Mouse (Mus musculus): ENCODE data around the gene Olfr1339. TPM values are rescaled to one million over a fixed set of nuclear protein-coding genes. Genes with fewer than 3 reads are reported as not detected.

The Olfr1339 gene
- not detected in 2 replicates for polyA plus RNA-seq (2012; rRNA removed)

DNA sequence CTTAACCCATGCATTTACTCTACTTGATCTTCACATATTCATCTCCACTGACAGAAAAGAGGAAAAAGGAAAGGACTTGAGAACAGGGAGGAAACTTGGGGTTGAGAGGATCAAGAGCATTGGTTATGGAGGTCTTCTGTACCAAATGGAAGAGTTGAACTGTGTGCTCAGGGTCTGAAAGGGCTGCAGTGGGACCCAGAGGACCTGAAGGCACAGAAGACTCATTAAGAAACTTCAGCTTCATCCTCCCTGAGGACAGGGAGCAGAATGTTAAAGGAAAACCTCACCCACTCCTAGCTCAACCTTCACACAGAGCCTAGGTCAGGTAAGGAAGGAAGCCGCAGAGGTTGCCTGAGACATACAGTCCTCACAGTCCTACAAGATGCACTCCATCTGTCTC is at the start of gene Olfr1339:
Gene Olfr1339, plus strand, starts transcription at position 301 of the 400 bp plus-strand sequence.
- 100% methylated on average over 1 of the region's 1 CpGs for WGBS
- Histone ChIP-seq H3K27me3 (ENCODE audit: control insufficient read depth, insufficient read depth, low read length) (no peaks in the 10 kb centered on the region), H3K4me3 (ENCODE audit: control insufficient read depth, insufficient read depth, low read length) (no peak within 1 kb of the TSS), H3K36me3 (ENCODE audit: control insufficient read depth, insufficient read depth, low read length) (no peaks in the 10 kb centered on the region), H3K4me1 (replicated peaks; ENCODE audit: control insufficient read depth, insufficient read depth, low read length) (no peaks in the 10 kb centered on the region), H3K27ac (ENCODE audit: control insufficient read depth, insufficient read depth, low read length) (no peak within 1 kb of the TSS)
- no peak for DNase-seq
- no peak for TF ChIP-seq CTCF (IDR thresholded peaks at IDR 0.05; ENCODE audit: borderline replicate concordance, control insufficient read depth, extremely low read depth, insufficient read depth, low read length, poor library complexity)
- no peak for TF ChIP-seq POLR2A (IDR thresholded peaks at IDR 0.05; ENCODE audit: control insufficient read depth, extremely low read depth, insufficient read depth, low read length, poor library complexity)

DNA sequence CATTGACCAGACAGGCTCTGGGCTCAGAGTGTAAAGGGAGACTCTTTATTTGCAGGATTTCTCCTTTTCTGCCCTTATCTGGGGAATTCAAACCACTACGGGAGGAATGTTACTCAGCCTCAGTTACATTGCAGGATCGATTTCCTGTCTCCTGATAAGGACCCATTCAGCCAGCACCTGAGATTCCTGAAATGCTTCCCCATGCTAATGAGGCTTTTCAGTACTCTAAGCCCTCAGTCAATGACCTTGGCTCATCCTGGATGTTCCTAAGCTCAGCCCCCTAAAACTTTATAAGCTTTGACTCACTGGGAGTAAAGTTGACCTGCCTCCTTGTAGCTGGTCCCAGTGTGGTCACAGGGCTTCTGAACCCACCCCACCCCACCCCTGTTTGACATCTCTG is 44.9 kb upstream of the Olfr1339 start:
- Histone ChIP-seq H3K36me3 (ENCODE audit: control insufficient read depth, insufficient read depth, low read length) (no peaks in the 10 kb centered on the region), H3K27me3 (ENCODE audit: control insufficient read depth, insufficient read depth, low read length) (no peaks in the 10 kb centered on the region), H3K4me1 (replicated peaks; ENCODE audit: control insufficient read depth, insufficient read depth, low read length) (no peaks in the 10 kb centered on the region), H3K27ac (ENCODE audit: control insufficient read depth, insufficient read depth, low read length) (no peak overlapping the region), H3K4me3 (ENCODE audit: control insufficient read depth, insufficient read depth, low read length) (no peak overlapping the region)
- WGBS: 58% methylated on average over 2 of the region's 2 CpGs
- TF ChIP-seq POLR2A (IDR thresholded peaks at IDR 0.05; ENCODE audit: control insufficient read depth, extremely low read depth, insufficient read depth, low read length, poor library complexity) (no peak), CTCF (IDR thresholded peaks at IDR 0.05; ENCODE audit: borderline replicate concordance, control insufficient read depth, extremely low read depth, insufficient read depth, low read length, poor library complexity) (no peak)
- no peak for DNase-seq

DNA sequence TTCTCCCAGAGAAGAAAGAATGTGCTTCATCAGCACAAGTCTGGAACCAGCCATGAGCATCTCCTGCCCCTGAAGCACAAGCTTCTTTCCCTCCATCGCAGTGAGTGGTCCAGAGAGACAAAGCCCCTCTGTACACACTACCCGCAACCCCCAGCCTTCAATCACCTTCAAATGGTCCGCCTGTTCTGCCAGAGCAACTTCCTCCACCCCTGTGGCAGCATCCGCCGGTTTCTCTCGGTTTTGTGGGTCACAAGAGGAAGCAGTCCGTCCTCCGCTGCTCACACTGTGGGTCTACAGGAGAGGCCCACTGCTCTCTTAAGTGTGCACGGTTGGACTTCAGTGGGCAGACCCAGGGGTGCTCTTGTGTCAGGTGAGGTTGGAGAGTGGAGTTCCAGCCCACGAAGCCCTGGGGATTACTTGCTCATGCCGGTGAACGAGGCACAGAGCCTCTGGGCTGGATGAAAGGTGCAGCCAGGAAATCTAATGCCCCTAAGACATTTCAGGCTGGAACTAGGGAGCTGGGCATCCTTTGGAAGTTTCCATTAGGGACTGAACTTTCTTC is 39.5 kb upstream of the Olfr1339 start, which contains the start of gene Olfr1342:
Gene Olfr1342, minus strand, starts transcription at position 345 of the 562 bp plus-strand sequence.
- TF ChIP-seq POLR2A (IDR thresholded peaks at IDR 0.05; ENCODE audit: control insufficient read depth, extremely low read depth, insufficient read depth, low read length, poor library complexity) (no peak), CTCF (IDR thresholded peaks at IDR 0.05; ENCODE audit: borderline replicate concordance, control insufficient read depth, extremely low read depth, insufficient read depth, low read length, poor library complexity) (no peak)
- no peak within 1 kb of the TSS for H3K4me3 ChIP-seq (ENCODE audit: control insufficient read depth, insufficient read depth, low read length)
- H3K27ac ChIP-seq (ENCODE audit: control insufficient read depth, insufficient read depth, low read length): no peak within 1 kb of the TSS
- DNase-seq: peak; percentile 2
- 9% methylated on average over 12 of the region's 12 CpGs for WGBS
- no peaks in the 10 kb centered on the region for H3K36me3 ChIP-seq (ENCODE audit: control insufficient read depth, insufficient read depth, low read length)
- H3K4me1 ChIP-seq (replicated peaks; ENCODE audit: control insufficient read depth, insufficient read depth, low read length): no peaks in the 10 kb centered on the region
- H3K27me3 ChIP-seq (ENCODE audit: control insufficient read depth, insufficient read depth, low read length): no peaks in the 10 kb centered on the region

DNA sequence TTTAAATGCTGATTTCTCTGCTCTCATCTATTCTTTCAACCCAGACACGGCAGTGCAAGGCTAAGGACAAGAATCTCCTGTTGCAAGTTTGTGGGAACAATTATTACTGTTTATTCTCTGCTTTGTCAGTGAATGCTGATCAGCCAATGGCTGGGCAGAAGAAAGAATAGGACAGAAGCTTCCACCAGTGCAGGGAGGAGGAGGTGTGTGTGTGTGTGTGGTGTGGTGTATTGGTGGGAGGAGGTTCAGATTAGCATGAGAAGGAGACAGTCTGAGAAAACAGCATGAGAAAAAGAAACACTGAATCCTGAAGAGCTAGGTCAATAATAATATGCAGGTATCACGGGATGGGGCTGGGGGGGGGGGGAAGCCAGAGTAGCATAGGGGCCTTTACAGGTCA is 38.2 kb upstream of the Olfr1339 start:
- TF ChIP-seq POLR2A (IDR thresholded peaks at IDR 0.05; ENCODE audit: control insufficient read depth, extremely low read depth, insufficient read depth, low read length, poor library complexity): no peak
- TF ChIP-seq CTCF (IDR thresholded peaks at IDR 0.05; ENCODE audit: borderline replicate concordance, control insufficient read depth, extremely low read depth, insufficient read depth, low read length, poor library complexity): no peak
- no peak for DNase-seq
- no peak overlapping the region for H3K27ac ChIP-seq (ENCODE audit: control insufficient read depth, insufficient read depth, low read length)
- no peak overlapping the region for H3K4me3 ChIP-seq (ENCODE audit: control insufficient read depth, insufficient read depth, low read length)
- H3K36me3 ChIP-seq (ENCODE audit: control insufficient read depth, insufficient read depth, low read length): no peaks in the 10 kb centered on the region
- no peaks in the 10 kb centered on the region for H3K27me3 ChIP-seq (ENCODE audit: control insufficient read depth, insufficient read depth, low read length)
- WGBS: 79% methylated on average over 2 of the region's 2 CpGs
- H3K4me1 ChIP-seq (replicated peaks; ENCODE audit: control insufficient read depth, insufficient read depth, low read length): no peaks in the 10 kb centered on the region

DNA sequence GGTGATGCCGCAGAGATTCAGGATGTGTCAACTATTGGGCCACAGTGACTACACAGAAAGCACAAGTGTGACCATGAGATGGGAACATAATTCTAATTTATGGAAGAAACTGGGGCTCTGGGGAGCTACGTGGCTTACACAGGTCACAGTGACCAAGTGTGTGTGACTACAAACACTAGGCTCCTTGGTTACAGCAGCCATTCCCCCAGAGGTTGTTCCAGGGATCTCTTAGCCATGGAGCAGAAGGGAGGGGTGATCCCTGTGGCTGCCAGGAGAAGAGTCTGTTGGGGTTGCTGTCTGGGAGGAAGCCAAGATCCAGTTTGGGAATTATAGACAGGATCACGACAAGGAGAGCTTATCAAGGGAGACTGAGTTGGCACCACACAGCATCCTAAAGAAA is 28.8 kb upstream of the Olfr1339 start, which contains the start of gene Olfr1341:
Gene Olfr1341, plus strand, starts transcription at position 301 of the 400 bp plus-strand sequence.
- TF ChIP-seq POLR2A (IDR thresholded peaks at IDR 0.05; ENCODE audit: control insufficient read depth, extremely low read depth, insufficient read depth, low read length, poor library complexity) (no peak), CTCF (IDR thresholded peaks at IDR 0.05; ENCODE audit: borderline replicate concordance, control insufficient read depth, extremely low read depth, insufficient read depth, low read length, poor library complexity) (no peak)
- Histone ChIP-seq H3K27me3 (ENCODE audit: control insufficient read depth, insufficient read depth, low read length) (no peaks in the 10 kb centered on the region), H3K4me1 (replicated peaks; ENCODE audit: control insufficient read depth, insufficient read depth, low read length) (no peaks in the 10 kb centered on the region), H3K4me3 (ENCODE audit: control insufficient read depth, insufficient read depth, low read length) (no peak within 1 kb of the TSS), H3K27ac (ENCODE audit: control insufficient read depth, insufficient read depth, low read length) (no peak within 1 kb of the TSS), H3K36me3 (ENCODE audit: control insufficient read depth, insufficient read depth, low read length) (no peaks in the 10 kb centered on the region)
- WGBS: 89% methylated on average over 3 of the region's 3 CpGs
- DNase-seq: no peak

DNA sequence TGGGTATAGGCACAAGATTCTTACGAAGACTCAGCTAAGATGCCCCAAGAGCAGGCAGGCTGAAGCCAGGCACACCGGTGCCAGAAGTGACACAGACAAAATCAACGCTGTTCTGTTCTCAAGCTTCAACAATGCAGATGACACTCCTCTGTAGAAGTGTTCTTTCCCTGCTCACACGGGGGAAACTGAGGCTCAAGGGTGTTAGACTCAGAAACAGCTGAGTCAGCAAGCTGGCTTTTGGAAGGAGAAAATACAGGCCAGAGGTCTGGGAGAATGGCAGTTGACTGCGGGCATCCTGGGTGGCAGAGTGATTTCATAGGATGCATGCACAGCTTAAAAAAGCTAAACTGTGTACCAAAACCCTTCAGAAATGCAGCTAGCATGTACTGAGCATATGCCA is 23.9 kb upstream of the Olfr1339 start:
- no peak for DNase-seq
- no peaks in the 10 kb centered on the region for H3K4me1 ChIP-seq (replicated peaks; ENCODE audit: control insufficient read depth, insufficient read depth, low read length)
- H3K36me3 ChIP-seq (ENCODE audit: control insufficient read depth, insufficient read depth, low read length): no peaks in the 10 kb centered on the region
- H3K27ac ChIP-seq (ENCODE audit: control insufficient read depth, insufficient read depth, low read length): no peak overlapping the region
- TF ChIP-seq POLR2A (IDR thresholded peaks at IDR 0.05; ENCODE audit: control insufficient read depth, extremely low read depth, insufficient read depth, low read length, poor library complexity): no peak
- no peak for TF ChIP-seq CTCF (IDR thresholded peaks at IDR 0.05; ENCODE audit: borderline replicate concordance, control insufficient read depth, extremely low read depth, insufficient read depth, low read length, poor library complexity)
- H3K4me3 ChIP-seq (ENCODE audit: control insufficient read depth, insufficient read depth, low read length): no peak overlapping the region
- 83% methylated on average over 5 of the region's 5 CpGs for WGBS
- H3K27me3 ChIP-seq (ENCODE audit: control insufficient read depth, insufficient read depth, low read length): no peaks in the 10 kb centered on the region

DNA sequence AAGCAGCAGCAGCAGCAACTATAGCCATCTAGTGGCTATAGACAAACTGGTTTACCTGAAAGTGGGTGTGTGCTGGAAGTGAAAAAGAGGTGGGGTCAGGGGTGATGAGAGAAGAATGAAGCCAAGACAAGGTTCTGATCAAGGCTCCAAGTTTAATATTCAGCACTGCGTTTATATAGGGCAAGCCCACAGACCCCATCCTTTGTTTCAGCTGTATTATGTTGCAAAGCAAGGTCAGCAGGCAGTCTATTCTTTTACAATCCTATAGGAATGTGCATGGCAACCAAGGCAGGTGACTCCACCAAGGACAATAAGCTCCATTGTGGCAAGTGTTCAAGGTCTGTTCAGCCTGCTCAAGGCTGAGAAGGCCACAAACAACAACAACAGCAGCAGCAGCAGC is 20.3 kb upstream of the Olfr1339 start:
- 77% methylated on average over 1 of the region's 1 CpGs for WGBS
- no peak for TF ChIP-seq CTCF (IDR thresholded peaks at IDR 0.05; ENCODE audit: borderline replicate concordance, control insufficient read depth, extremely low read depth, insufficient read depth, low read length, poor library complexity)
- TF ChIP-seq POLR2A (IDR thresholded peaks at IDR 0.05; ENCODE audit: control insufficient read depth, extremely low read depth, insufficient read depth, low read length, poor library complexity): no peak
- DNase-seq: no peak
- Histone ChIP-seq H3K36me3 (ENCODE audit: control insufficient read depth, insufficient read depth, low read length) (no peaks in the 10 kb centered on the region), H3K4me1 (replicated peaks; ENCODE audit: control insufficient read depth, insufficient read depth, low read length) (no peaks in the 10 kb centered on the region), H3K27me3 (ENCODE audit: control insufficient read depth, insufficient read depth, low read length) (no peaks in the 10 kb centered on the region), H3K27ac (ENCODE audit: control insufficient read depth, insufficient read depth, low read length) (no peak overlapping the region), H3K4me3 (ENCODE audit: control insufficient read depth, insufficient read depth, low read length) (no peak overlapping the region)
